Mouse (Mus musculus) ES-E14 (cell line): ENCODE data around the gene Ldhc.

ENCODE experiments used
- CHD2 ChIP-seq: IDR thresholded peaks from 2 replicates; pipeline ENCODE4 v1.6.1; 2014; ENCODE audit warnings: mild to moderate bottlenecking, low read depth, low read length, inconsistent platforms
- HCFC1 ChIP-seq: IDR thresholded peaks from 2 replicates; pipeline ENCODE4 v1.6.1; 2012; ENCODE audit warnings: low read length, inconsistent platforms, borderline replicate concordance; ENCODE audit not compliant: insufficient read depth
- ZC3H11A ChIP-seq: IDR thresholded peaks from 2 replicates; pipeline ENCODE4 v1.6.1; 2012; ENCODE audit warnings: low read depth, mild to moderate bottlenecking, inconsistent platforms, low read length, borderline replicate concordance

DNA sequence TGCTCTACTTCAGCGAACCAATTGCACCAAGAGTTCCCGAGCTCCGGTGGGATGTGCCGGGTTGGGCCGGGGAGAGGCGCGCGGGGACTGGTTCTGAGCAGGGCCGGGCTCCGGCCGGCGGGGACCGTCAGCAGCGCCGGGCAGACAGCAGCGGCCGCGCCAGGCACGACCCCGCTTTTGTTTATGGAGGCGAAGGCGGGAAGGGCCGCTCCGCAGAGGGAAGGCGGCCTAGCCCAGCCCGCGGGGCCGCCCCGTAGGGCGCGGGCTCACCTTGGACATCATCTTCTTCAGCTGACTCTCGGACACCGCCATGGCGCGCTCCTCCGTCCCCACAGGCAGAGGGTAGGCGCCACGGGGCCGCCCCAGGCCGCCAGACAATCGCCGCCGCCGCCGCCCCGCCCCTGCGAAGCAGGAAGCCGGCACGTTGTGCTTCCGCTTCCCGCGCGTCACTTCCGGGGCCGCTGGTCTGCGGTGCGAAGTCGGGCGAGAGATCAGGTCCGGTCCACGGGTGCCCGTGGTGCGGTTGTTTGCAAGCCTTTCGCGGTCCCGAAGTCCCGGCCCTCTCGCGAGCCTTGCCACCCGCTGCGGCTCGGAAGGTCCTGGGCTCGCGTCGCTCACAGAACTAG is 58.7 kb downstream of the Ldhc start, which contains the start of gene Tsg101:
- TF ChIP-seq CHD2 (peak; percentile 73), ZC3H11A (no peak), HCFC1 (no peak; the same call in 1 of the 2 replicates)
